Mouse (Mus musculus) stomach, postnatal 0 days (tissue): ENCODE measurements around the gene Efcab2. TPM values are rescaled to one million over a fixed set of nuclear protein-coding genes. Genes with fewer than 3 reads are reported as not detected.

Experiments used
- ATAC-seq: fragments of 200-750 bp; cut with Nextera tagmentation; 2 replicates; pipeline ENCODE4 v1.8.0; 2017; ENCODE audit not compliant: low FRiP score, low TSS enrichment
- DNase-seq: peaks from one replicate; pipeline ENCODE4 v3.0.0-alpha.2; 2016; ENCODE audit warnings: low spot score
- H3K27ac ChIP-seq: fragments of 300-500 bp; sonication (generic); replicated peaks from 2 replicates; pipeline ENCODE4 v1.5.1; 2014; ENCODE audit warnings: mild to moderate bottlenecking, control low read depth
- H3K27me3 ChIP-seq: fragments of 300-500 bp; sonication (generic); 2 replicates; pipeline ENCODE4 v1.6.1; 2014; ENCODE audit warnings: low read length; ENCODE audit not compliant: control insufficient read depth, insufficient read depth
- H3K36me3 ChIP-seq: fragments of 300-500 bp; sonication (generic); 2 replicates; pipeline ENCODE4 v1.6.1; 2014; ENCODE audit warnings: low read length, mixed read lengths; ENCODE audit not compliant: control insufficient read depth, insufficient read depth
- H3K4me1 ChIP-seq: fragments of 300-500 bp; sonication (generic); replicated peaks from 2 replicates; pipeline ENCODE4 v1.6.1; 2014; ENCODE audit warnings: antibody characterized with exemption; ENCODE audit not compliant: control insufficient read depth, insufficient read depth
- H3K4me2 ChIP-seq: fragments of 300-500 bp; sonication (generic); replicated peaks from 2 replicates; pipeline ENCODE4 v1.6.1; 2014; ENCODE audit warnings: low read depth, mild to moderate bottlenecking, control low read depth, moderate library complexity
- H3K4me3 ChIP-seq: fragments of 300-500 bp; sonication (generic); 2 replicates; pipeline ENCODE4 v1.5.1; 2014; ENCODE audit warnings: low read depth, low read length, control low read depth
- H3K9ac ChIP-seq: fragments of 300-500 bp; sonication (generic); 2 replicates; pipeline ENCODE4 v1.6.1; 2014; ENCODE audit warnings: mild to moderate bottlenecking, low read length, control low read depth, mixed read lengths
- H3K9me3 ChIP-seq: fragments of 300-500 bp; sonication (generic); 2 replicates; pipeline ENCODE4 v1.6.1; 2016; ENCODE audit warnings: low read length; ENCODE audit not compliant: control insufficient read depth
- CTCF ChIP-seq: IDR thresholded peaks from 2 replicates; pipeline ENCODE4 v1.5.1; 2016; ENCODE audit warnings: antibody characterized with exemption, low read depth, mild to moderate bottlenecking, moderate library complexity
- EP300 ChIP-seq: optimal IDR thresholded peaks from 2 replicates; pipeline ENCODE3; 2016; ENCODE audit warnings: antibody characterized with exemption
- WGBS: fragments of 180-500 bp; shearing (Covaris S2); extraction: QIAGEN DNeasy Blood & Tissue Kit; methylation state at CpG from one replicate; pipeline ENCODE4 v1.1.7; 2014; 5-methylcytosine and 5-hydroxymethylcytosine counted together
- polyA plus RNA-seq: library from polyadenylated mRNA; unstranded; fragments of >200 nt; fragmentation: Nextera tagmentation; extraction: Ambion mirVana; gene quantifications from 2 replicates; pipeline ENCODE4 v1.2.1, GENCODE M21; 2015

The Efcab2 gene
- polyA plus RNA-seq, 1 experiment from 2014 or later = 3.7 TPM

DNA sequence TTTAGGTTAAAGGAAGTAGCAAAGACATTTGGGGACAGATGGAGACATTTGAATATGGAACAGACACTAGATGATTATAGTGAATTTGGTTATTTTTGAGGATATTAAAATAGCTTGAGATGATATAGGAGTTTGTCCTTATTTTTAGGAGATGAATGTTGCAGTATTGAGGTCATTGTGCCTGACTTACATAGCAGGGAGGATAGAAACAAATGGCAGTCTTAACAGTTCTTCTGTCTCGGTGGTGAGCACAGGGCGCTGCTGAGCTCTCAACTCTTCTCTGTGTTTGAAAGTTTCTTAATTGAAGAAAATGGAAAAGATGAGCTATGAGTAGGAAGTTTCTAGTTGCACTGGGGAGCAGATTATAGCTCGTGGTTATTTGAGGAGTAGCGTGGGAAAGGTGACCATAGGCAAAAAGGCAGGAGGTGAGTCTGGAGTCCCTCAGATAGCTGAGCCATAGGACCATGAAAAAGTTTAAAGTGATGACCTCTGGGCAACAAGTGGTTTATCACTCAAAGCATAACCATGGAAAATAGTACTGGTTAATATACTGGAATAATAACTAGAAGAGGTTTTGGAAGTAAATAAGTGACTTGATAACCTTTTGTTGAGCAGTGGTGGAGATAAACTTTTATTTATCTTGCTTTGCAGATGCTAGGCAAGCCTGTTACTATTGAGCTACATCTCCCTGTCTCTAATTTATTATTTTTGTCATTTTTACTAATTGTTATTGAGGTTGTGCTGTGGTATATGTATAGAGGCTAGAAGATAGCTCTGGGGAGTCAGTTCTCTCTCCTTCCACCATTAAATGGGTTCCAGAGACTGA is 25.9 kb downstream of the Efcab2 start:
- Histone ChIP-seq H3K4me1 (no peaks in the 10 kb centered on the region), H3K9ac (no peak overlapping the region), H3K27ac (no peak overlapping the region), H3K27me3 (no peaks in the 10 kb centered on the region), H3K4me3 (no peak overlapping the region), H3K4me2 (no peak overlapping the region), H3K9me3 (no peaks in the 10 kb centered on the region), H3K36me3 (no peaks in the 10 kb centered on the region)
- ATAC-seq (no peak), DNase-seq (no peak)
- no peak for TF ChIP-seq EP300
- TF ChIP-seq CTCF = no peak
- 87% methylated on average over 4 of the region's 4 CpGs for WGBS

DNA sequence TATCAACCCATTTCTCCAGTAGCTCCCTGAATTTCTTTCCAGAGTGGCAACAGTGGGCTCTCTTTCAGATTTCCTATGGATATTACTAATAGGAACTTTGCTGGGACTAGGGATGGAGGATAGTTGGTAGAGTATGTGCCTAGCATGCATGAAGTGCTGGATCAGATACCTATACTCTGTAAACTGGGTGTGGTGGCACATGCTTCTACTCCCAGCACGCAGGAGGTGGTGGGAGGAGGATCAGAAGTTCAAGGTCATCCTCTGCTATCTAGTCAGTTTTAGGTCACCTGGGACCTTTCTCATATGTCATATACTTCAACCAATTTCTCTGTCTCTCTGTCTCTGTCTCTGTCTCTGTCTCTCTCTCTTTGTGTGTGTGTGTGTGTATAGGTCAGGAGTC is 27.7 kb downstream of the Efcab2 start:
- Histone ChIP-seq H3K27ac (no peak overlapping the region), H3K4me3 (no peak overlapping the region), H3K9me3 (no peaks in the 10 kb centered on the region), H3K4me2 (no peak overlapping the region), H3K9ac (no peak overlapping the region), H3K36me3 (no peaks in the 10 kb centered on the region), H3K27me3 (no peaks in the 10 kb centered on the region), H3K4me1 (no peaks in the 10 kb centered on the region)
- no peak for ATAC-seq
- WGBS = 79% methylated on average over 1 of the region's 1 CpGs
- TF ChIP-seq EP300 = no peak
- TF ChIP-seq CTCF = no peak
- no peak for DNase-seq

- H3K27me3 ChIP-seq = no peaks in the 10 kb centered on the region
- H3K27ac ChIP-seq = no peak overlapping the region
- no peaks in the 10 kb centered on the region for H3K9me3 ChIP-seq
- no peaks in the 10 kb centered on the region for H3K4me1 ChIP-seq
- H3K9ac ChIP-seq = no peak overlapping the region
- DNase-seq = no peak
- no peak overlapping the region for H3K4me3 ChIP-seq
- TF ChIP-seq EP300 (no peak), CTCF (no peak)
- H3K4me2 ChIP-seq = no peak overlapping the region
- no peaks in the 10 kb centered on the region for H3K36me3 ChIP-seq
- no peak for ATAC-seq
- 46% methylated on average over 3 of the region's 3 CpGs for WGBS
Measured at GRCm38 (mm10) chr1:178444407-178444806, 38.5 kb downstream of the Efcab2 start.

DNA sequence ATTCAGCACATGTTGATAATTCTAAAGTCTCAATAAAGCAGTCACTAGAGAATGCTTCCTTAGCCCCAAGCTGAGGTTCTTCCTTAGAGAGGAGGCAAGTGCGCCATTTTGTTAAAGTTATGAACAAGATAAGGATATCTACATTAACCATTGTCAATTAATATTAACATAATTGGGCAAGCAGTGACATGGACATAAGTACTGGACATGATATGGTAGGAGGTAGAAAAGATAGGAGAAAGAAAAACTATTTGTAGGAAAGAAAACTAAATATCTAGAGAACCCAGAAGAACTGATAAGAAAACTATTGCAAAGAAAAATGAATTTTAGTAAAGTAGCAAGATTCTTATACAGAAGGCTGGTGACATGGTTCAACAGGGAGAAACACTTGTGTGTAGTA is 41.2 kb downstream of the Efcab2 start:
- DNase-seq (no peak), ATAC-seq (no peak)
- WGBS = 86% methylated on average over 1 of the region's 1 CpGs

GRCm38 (mm10) chr1:178448271-178448744 is 42.4 kb downstream of the Efcab2 start:
- H3K4me3 ChIP-seq = no peak overlapping the region
- no peaks in the 10 kb centered on the region for H3K36me3 ChIP-seq
- H3K27me3 ChIP-seq = no peaks in the 10 kb centered on the region
- DNase-seq (no peak), ATAC-seq (no peak)
- no peak overlapping the region for H3K9ac ChIP-seq
- H3K9me3 ChIP-seq = no peaks in the 10 kb centered on the region
- 53% methylated on average over 6 of the region's 6 CpGs for WGBS
- H3K4me1 ChIP-seq = no peaks in the 10 kb centered on the region
- TF ChIP-seq EP300 (no peak), CTCF (no peak)
- H3K27ac ChIP-seq = no peak overlapping the region
- no peak overlapping the region for H3K4me2 ChIP-seq

More for the DNA sequence above, 41.2 kb downstream of the Efcab2 start:
- Histone ChIP-seq H3K4me3 (no peak overlapping the region), H3K4me2 (no peak overlapping the region), H3K27me3 (no peaks in the 10 kb centered on the region), H3K4me1 (no peaks in the 10 kb centered on the region), H3K27ac (no peak overlapping the region), H3K9ac (no peak overlapping the region), H3K36me3 (no peaks in the 10 kb centered on the region), H3K9me3 (no peaks in the 10 kb centered on the region)
- TF ChIP-seq CTCF (no peak), EP300 (no peak)

- Histone ChIP-seq H3K4me2 (no peak overlapping the region), H3K27ac (no peak overlapping the region), H3K27me3 (no peaks in the 10 kb centered on the region), H3K36me3 (no peaks in the 10 kb centered on the region), H3K9ac (no peak overlapping the region), H3K4me3 (no peak overlapping the region), H3K4me1 (no peaks in the 10 kb centered on the region), H3K9me3 (no peaks in the 10 kb centered on the region)
- WGBS = 22% methylated on average over 3 of the region's 3 CpGs
- TF ChIP-seq CTCF = peak; percentile 91
- no peak for TF ChIP-seq EP300
- ATAC-seq = peak; percentile 77
- DNase-seq = peak; percentile 74
Measured at GRCm38 (mm10) chr1:178449172-178449571, 43.3 kb downstream of the Efcab2 start.
